Mouse (Mus musculus) liver, embryonic 18 days (tissue): ENCODE results near the gene Rilp. TPM values are rescaled to one million over a fixed set of nuclear protein-coding genes. Genes with fewer than 3 reads are reported as not detected.

Source experiments
- polyA plus RNA-seq: library from polyadenylated mRNA; depleted of rRNA; stranded (reverse); fragments of >200 nt; gene quantifications from 2 replicates; pipeline ENCODE4 v1.2.3, GENCODE M21; 2012; rRNA removed

The Rilp gene
- polyA plus RNA-seq, result 8.7 and 9.7 TPM in 2 replicates

GRCm38 (mm10) chr11:75509741-75510626 lies at the start of gene Rilp:
Gene Rilp, plus strand, starts transcription at chr11:75510094.

GRCm38 (mm10) chr11:75460844-75461742 lies 48.8 kb upstream of the Rilp start, which contains the start of gene Tlcd2:
Gene Tlcd2, plus strand, starts transcription at chr11:75461715.

GRCm38 (mm10) chr11:75486601-75487285 lies 23.2 kb upstream of the Rilp start, which contains the start of gene Prpf8:
Gene Prpf8, plus strand, starts transcription at chr11:75486816.

GRCm38 (mm10) chr11:75513336-75513735 lies 3.4 kb downstream of the Rilp start, which contains the start of gene Scarf1:
Gene Scarf1, plus strand, starts transcription at chr11:75513540.

DNA sequence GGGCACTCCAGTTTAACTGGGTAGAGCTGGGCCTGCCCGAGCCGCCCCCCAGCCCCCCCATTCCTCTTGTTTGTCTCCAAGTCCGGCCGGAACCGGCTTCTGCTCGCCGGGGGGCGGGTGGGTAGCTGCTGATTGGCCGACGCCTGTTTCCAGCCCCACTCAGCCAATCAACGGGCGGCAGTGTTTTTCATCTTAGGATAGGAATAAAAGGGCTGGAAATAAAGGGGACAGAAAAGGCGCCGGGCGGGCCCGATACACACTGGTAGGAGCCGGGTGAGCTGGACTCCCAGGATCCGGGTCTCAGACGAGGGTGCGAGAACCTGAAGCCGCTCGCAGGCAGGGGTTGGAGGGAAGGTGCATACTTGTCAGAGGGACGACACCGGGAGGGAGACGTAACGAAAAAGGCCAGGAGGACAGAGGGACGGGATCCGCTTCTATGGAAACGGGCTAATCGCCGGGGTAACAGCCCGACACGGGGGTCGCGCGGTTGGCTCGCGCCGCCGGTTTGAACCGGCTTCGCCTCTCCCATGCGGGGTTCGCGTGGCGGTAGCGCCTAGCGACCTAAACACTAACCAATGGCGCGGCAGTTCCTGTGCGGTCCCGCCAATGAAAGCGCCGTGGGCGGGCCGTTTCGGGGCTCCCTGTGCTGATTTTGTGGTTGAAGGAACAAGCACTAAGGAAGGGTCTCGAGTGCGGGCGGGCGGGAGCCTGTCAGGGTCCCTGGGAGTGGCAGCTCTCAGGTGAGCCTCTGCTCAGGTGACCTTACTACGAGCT lies 21.8 kb downstream of the Rilp start, which contains the start of gene Slc43a2:
Gene Slc43a2 (plus strand): TSS at position 226 of the 774 bp plus-strand sequence.

Other genes with a start within 250 kb of the Rilp start
- gene Rpa1, start 161.8 kb upstream of the Rilp start, polyA plus RNA-seq, result 29.0 and 30.1 TPM in 2 replicates
- gene Smyd4, start 161.7 kb upstream of the Rilp start, polyA plus RNA-seq, result 1.9 TPM in 2 replicates
- 258 and 287 TPM in 2 replicates for gene Serpinf1, start 87.4 kb upstream of the Rilp start, polyA plus RNA-seq
- 893 and 902 TPM in 2 replicates for gene Serpinf2, start 70.5 kb upstream of the Rilp start, polyA plus RNA-seq
- gene Wdr81, start 55.4 kb upstream of the Rilp start, polyA plus RNA-seq, result 10.1 and 11.8 TPM in 2 replicates
- gene Tlcd2, start 48.4 kb upstream of the Rilp start, polyA plus RNA-seq, result 11.5 and 18.6 TPM in 2 replicates
- gene Prpf8, start 23.3 kb upstream of the Rilp start, polyA plus RNA-seq, result 27.8 and 32.4 TPM in 2 replicates
- gene Scarf1, start 3.4 kb downstream of the Rilp start, polyA plus RNA-seq, result 4.7 and 4.8 TPM in 2 replicates
- 3.7 and 4.3 TPM in 2 replicates for gene Slc43a2, start 21.6 kb downstream of the Rilp start, polyA plus RNA-seq
- gene Pitpna, start 78.0 kb downstream of the Rilp start, polyA plus RNA-seq, result 31.1 and 31.4 TPM in 2 replicates
- 16.7 and 18.8 TPM in 2 replicates for gene Inpp5k, start 120.9 kb downstream of the Rilp start, polyA plus RNA-seq
- 31.0 and 38.8 TPM in 2 replicates for gene Myo1c, start 140.4 kb downstream of the Rilp start, polyA plus RNA-seq
- gene Crk, start 169.2 kb downstream of the Rilp start, polyA plus RNA-seq, result 23.2 and 23.9 TPM in 2 replicates
- 167 and 177 TPM in 2 replicates for gene Ywhae, start 222.8 kb downstream of the Rilp start, polyA plus RNA-seq